Mouse (Mus musculus) bone marrow, adult 2 months (tissue): ENCODE measurements at regions not wholly inside any gene's neighbourhood (a gene's known extent, or its start where the extent isn't known, plus 50 kb on each side); places are given as distances from the start of the nearest gene placed in this dataset.

Experiments used
- CTCF ChIP-seq: fragments of 200-500 bp; IDR thresholded peaks from 2 replicates; pipeline ENCODE4 v1.5.1; 2011; ENCODE audit warnings: low read length, control low read depth; ENCODE audit not compliant: control insufficient read depth, insufficient read depth
- POLR2A ChIP-seq: fragments of 200-500 bp; IDR thresholded peaks from 2 replicates; pipeline ENCODE4 v1.6.1; 2011; ENCODE audit warnings: low read depth, mild to moderate bottlenecking, control low read depth, low read length, borderline replicate concordance; ENCODE audit not compliant: control insufficient read depth

DNA sequence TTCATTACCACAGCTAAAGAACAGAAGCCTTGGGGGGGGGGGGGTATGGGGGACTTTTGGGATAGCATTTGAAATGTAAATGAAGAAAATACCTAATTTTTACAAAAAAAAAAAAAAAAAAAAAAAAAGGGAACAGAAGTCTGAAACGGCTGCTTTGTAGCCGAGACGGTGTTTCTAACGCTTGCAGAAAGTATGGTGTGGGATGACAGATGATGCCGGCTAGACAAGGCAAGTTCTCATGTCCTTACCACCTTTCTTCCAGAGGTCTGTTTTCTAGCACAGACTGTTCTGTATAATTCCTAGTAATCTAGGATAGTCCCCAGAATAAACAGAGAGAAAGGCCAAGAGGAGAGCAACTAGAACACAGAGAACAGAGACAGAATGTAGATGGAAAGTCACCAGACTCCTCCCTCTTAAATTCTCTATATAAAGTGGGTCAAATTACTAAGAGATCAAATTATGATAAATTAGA, 67.2 kb upstream of the Chd2 start:
- TF ChIP-seq CTCF (no peak), POLR2A (no peak)
